Mouse (Mus musculus): ENCODE results near the gene Washc1. TPM values are rescaled to one million over a fixed set of nuclear protein-coding genes. Genes with fewer than 3 reads are reported as not detected.

Washc1 gene
- 35.0 and 42.7 TPM in 2 replicates for polyA plus RNA-seq (2015; fragmentation: Nextera tagmentation; extraction: Ambion mirVana)

DNA sequence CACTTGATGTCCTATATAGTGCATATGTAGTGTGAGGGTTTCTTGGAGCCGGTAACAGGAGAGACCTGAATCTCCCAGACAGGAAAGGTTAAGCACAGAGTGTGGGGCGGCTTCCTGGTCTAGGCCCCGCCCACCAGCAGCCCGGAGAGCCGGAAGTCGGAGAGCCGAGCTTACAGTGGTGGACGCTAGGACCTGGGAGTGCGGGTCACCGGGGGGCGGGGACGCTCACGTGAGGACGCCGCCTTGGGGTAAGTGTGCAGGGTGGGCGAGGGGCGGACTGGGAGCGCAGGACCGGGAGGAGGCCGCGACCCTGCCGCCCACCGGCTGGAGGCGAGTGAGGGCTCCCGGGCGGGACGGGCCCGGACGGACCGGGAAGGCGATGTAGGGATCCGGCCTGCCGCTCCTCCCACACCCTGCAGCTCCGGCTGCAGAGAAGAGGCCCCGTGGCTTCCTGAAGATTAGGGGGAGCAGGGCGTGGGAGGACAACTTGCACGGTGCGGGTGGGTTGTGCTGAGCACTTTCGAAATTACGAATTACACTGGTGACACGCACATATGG lies at the start of gene Washc1:
TSS of gene Washc1 (plus strand) at position 144 of the 558 bp plus-strand sequence.

DNA sequence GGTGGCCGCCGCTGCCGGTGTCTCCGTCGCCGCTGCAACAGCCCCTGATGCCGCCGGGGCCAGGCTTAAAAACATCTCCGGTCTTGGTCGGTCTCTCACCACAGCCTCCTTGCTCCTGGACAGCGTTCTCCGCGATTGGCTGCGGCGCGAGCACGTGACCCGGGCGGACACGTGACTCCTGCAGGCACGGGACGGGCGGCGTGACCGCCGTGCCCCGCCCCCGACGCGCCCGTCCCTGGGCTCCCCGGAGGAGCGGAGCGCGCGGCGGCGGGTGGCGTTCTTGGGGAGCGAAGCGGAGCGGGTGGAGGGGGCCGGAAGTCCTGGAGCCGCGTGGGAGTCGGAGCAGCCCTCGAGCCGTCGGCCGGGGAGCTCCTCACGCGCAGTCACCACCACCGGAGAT lies 34.4 kb upstream of the Washc1 start, which contains the start of gene Ankrd12:
TSS of gene Ankrd12 (minus strand) at position 156 of the 400 bp plus-strand sequence.

DNA sequence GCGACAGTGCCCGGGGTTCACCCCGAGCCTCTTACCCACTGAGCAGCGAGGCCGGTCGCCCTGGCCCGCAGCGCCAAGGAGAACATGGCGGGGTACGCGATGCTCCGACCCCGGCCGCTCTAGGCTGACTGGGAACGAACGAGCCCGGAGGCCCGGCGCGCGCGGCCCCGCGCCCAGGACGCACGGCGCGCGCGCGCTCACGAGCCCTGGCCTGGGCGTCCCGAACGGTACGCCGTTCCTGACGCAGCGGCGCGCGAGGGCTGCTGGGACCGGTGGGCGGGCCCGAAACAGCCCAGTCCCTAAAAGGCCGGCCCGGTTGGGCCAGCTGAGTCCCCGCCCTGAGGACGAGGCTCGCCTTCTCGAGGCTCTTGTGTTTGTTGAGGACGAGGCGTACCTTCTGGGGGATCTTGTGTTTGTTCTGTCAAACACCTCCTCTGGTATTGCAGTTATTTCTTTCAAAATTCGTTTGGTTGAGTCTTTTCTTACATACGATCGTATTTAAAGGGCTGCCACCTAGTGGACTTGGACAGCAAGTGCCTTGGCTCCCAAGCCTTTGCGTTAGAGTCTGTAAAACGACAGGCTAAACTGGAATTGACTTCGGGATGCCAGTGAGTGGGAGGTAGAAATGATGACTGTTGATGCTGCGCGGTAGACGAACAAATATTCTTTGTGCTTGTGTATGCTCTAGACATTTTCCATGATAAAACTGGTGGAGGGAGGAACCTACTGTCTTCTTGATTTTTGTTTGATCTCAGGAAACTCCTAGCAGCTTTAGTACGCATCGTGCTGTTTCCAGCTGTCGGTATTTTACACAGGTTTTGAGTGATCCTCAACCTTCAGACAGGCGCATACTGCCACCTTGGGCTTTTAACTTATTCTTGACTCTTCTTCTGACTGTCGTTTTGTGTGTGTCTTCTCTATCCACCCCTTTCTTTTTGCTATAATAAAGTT lies 9.7 kb upstream of the Washc1 start, which contains the start of gene Ndufv2:
TSS of gene Ndufv2 (minus strand) at position 180 of the 951 bp plus-strand sequence.

DNA sequence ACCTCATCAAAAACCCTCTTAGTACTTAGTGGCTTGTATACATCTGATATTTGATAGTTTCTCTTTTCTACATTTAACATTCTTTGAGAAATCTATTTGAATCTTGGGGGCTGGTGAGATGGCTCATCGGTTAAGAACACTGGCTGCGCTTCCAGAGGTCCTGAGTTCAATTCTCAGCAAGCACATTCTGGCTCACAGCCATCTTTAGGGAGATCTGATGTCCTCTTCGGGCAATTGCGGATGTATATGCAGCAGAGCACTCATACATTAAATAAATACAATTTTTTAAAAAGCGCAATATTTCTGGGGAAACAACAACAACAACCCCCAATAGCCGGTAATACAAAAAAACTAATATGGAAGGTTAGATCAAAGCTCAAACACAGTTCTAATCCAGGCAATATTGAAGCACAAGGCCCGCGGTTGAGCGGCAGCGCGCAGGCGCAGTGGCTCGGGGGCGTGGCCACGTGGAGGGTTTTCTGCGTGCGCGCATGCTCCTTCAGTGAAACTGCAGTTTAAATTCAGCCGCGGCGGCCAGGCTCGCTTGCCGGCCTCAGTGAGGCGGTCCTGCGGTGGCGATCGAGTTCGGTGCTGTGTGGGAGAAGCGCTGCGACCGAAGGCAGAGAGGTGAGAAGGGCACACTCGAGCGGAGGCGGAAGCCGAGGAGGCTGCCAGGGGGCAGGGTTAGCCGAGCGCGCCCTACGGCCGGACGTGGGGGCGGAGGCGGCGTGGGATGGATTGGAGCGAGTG lies 11.9 kb downstream of the Washc1 start, which contains the start of gene Ddx11:
TSS of gene Ddx11 (plus strand) at position 455 of the 750 bp plus-strand sequence.

Other genes with a start within 250 kb of the Washc1 start
- gene Ralbp1, start 225.7 kb upstream of the Washc1 start, polyA plus RNA-seq (2015; fragmentation: Nextera tagmentation; extraction: Ambion mirVana): 65.1 and 76.3 TPM in 2 replicates
- gene Twsg1, start 160.3 kb upstream of the Washc1 start, polyA plus RNA-seq (2015; fragmentation: Nextera tagmentation; extraction: Ambion mirVana): 39.1 and 39.9 TPM in 2 replicates
- 157 and 169 TPM in 2 replicates for gene Ankrd12, start 34.5 kb upstream of the Washc1 start, polyA plus RNA-seq (2015; fragmentation: Nextera tagmentation; extraction: Ambion mirVana)
- 509 and 523 TPM in 2 replicates for gene Ndufv2, start 10.0 kb upstream of the Washc1 start, polyA plus RNA-seq (2015; fragmentation: Nextera tagmentation; extraction: Ambion mirVana)
- 3.8 and 4.5 TPM in 2 replicates for gene Ddx11, start 12.0 kb downstream of the Washc1 start, polyA plus RNA-seq (2015; fragmentation: Nextera tagmentation; extraction: Ambion mirVana)